Mouse (Mus musculus) splenic B cell, adult 2 months (primary cell): Measurements from ENCODE around the gene Ttf2.

ENCODE experiments used
- DNase-seq: peaks from one replicate; pipeline ENCODE4 v3.0.0-alpha.2; 2011; ENCODE audit warnings: low read depth, low spot score
- H3K27me3 ChIP-seq: 2 replicates; pipeline ENCODE4 v1.6.1; 2012; ENCODE audit warnings: mild to moderate bottlenecking, low read length, moderate library complexity, mixed read lengths; ENCODE audit not compliant: control insufficient read depth, poor library complexity, insufficient read depth, severe bottlenecking
- H3K36me3 ChIP-seq: 2 replicates; pipeline ENCODE4 v1.6.1; 2012; ENCODE audit warnings: mild to moderate bottlenecking, low read length, moderate library complexity, mixed read lengths; ENCODE audit not compliant: control insufficient read depth, poor library complexity, insufficient read depth, severe bottlenecking

The Ttf2 gene

DNA sequence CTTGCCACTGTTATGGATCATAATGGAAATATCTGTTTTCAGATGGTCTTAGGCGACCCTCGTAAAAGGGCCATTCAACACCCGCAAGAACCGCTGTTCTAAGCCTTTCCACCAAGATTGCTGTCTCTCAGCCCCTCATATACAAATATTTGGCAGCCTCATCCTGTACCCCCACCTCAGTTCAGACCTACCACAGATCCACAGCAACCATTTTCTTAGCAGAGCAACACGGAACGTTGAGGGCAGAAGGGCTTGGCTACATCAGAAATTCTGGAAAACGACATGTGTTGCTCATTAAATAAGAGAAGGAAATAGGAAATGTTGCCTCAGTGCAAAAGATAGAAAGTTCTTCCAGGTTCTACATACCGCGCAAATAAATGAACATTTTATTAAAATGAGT, 58.4 kb downstream of the Ttf2 start:
- H3K27me3 ChIP-seq = no peaks in the 10 kb centered on the region
- DNase-seq = no peak
- no peaks in the 10 kb centered on the region for H3K36me3 ChIP-seq

DNA sequence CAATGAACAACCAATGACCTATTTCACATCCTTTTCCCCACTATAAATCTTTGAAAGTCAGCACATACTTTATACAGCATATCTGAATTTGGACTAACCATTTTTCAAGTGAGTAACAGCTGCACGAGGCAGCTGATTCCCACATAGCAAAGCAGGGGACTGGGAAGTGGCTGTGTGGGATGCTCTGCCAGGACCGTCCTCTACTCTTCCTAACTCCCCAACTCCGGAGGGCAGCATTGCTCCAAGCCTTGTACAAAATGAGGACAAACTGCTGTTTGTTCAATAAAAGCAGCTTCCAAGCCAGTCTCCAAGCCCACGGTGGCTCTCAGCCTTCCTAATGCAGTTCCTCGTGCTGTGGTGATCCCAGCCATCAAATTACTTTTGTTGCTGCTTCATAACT, 58.8 kb downstream of the Ttf2 start:
- no peak for DNase-seq
- H3K36me3 ChIP-seq = no peaks in the 10 kb centered on the region
- no peaks in the 10 kb centered on the region for H3K27me3 ChIP-seq

DNA sequence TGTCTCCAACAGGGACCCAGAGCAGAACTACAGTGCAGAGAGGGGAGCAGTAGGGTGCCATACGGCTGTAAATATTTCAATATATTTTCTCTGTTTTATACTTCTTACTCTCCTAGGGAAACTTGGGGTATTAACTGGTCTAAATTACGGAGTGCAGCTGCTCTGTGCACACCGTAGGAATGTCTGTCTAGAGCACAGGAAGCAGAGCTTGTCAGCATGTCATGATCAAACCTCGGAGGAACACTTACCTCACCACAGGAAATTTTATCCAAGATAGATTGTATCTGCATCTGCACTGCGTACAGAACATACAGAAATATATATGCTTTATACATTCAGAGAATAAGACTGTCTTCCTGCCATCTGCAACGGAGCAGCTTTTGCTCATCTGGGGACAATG, 60.9 kb downstream of the Ttf2 start:
- no peak for DNase-seq
- no peaks in the 10 kb centered on the region for H3K36me3 ChIP-seq

DNA sequence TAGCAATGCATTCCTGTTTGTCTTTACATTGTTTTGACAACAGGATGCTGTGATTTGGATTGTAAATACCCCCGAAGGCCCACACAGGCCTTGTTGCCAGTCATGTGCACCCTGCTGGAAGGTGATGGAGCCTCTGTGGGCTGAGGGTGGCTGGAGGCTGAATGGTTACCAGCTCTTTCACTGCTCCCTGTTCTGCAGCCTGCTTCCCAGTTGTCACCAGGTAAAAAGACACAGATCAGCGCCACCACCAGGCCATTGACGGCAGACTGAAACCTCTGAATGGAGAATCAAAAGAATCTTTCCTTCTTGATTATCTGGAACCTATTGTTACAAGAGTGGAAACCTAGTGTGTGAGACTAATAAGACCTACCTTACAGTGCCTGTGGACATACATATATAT, 62.5 kb downstream of the Ttf2 start:
- DNase-seq = no peak
- H3K36me3 ChIP-seq = no peaks in the 10 kb centered on the region
- H3K27me3 ChIP-seq = no peaks in the 10 kb centered on the region

More for the DNA sequence above, 60.9 kb downstream of the Ttf2 start:
- no peaks in the 10 kb centered on the region for H3K27me3 ChIP-seq

DNA sequence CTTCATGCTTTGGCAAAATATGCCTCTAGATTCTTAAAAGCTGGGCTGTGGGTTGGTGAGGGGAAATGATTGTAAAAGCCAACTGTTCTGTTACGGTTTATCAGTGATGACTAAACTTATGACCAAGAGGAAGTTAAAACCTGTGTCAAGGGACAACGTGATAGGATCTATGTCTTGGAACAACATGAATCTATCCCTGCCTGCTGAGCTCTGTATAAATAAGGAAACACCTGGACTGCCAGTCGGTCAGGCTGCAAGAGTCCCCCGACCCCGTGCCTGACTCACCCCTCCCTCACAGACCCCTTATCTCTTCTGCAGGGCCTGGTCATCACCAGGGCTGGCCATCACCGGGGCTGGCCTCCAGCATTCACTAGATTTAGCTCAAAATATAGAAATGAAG, 63.3 kb downstream of the Ttf2 start:
- no peaks in the 10 kb centered on the region for H3K36me3 ChIP-seq
- no peak for DNase-seq
- H3K27me3 ChIP-seq = no peaks in the 10 kb centered on the region

DNA sequence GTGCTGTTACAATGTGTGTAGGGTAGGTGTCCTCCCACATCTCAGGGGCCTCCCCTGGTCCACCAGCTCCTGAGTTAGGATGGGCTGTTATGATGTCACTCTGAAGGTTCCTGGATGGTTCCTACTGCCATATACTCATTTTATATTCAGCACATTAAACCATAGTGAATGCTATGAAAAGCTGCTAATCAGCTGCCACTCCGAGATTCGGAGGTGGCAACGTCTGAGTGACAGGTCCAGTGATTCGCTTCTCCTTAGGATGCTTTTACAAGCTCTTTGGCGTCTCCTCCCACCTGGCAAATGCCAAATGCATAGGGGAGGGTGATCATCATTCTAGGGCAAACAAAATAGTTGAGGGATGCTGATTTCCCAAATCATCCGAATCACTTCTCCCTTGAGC, 74.0 kb downstream of the Ttf2 start:
- DNase-seq = no peak
- H3K36me3 ChIP-seq = no peaks in the 10 kb centered on the region

DNA sequence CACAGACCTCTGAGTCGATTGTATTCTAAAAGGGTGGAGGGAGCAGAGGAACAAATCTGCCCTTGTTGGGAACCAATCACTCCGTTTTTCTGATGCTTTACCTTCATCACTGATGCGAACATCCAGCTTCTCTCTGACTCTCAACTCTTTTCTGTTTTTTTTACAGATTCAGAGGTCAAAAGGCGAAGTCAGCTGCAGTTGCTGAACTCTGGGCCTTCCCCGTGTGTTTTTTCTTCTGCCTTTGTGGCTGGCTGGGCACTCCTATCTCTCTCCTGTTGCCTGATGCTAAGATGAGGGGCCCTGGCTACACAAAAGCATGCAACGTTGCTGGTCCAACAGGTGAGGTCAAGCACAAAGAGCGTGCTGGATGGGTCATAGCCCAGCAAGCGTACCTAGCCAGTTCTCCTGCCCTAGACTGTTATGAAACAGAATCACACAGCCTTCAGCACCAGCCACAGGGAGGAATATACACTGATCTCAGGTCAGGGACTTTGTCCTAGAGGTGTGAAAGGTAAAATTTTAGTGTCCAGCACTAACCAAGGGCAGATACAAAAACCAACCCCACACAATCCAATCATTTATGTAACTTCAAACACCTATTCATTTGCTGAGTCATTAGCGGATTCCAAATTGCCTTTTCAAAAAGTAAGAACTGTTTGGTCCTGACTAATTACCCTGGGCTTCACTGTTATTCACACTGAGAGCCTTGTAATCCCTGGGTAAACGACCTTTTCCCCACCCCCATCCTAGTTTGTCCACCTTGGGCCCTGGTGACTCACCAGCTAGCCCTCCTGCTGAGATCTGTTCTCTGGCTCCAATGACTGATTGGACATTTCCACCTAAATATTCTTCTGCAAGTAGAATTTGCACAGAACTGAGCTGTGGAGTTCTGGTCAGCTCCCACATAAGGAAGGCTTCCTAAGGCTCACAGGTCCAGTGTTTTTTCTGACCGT, 76.8 kb downstream of the Ttf2 start:
- no peak for DNase-seq
- no peaks in the 10 kb centered on the region for H3K27me3 ChIP-seq
- H3K36me3 ChIP-seq = no peaks in the 10 kb centered on the region

More for the DNA sequence above, 74.0 kb downstream of the Ttf2 start:
- H3K27me3 ChIP-seq = no peaks in the 10 kb centered on the region

DNA sequence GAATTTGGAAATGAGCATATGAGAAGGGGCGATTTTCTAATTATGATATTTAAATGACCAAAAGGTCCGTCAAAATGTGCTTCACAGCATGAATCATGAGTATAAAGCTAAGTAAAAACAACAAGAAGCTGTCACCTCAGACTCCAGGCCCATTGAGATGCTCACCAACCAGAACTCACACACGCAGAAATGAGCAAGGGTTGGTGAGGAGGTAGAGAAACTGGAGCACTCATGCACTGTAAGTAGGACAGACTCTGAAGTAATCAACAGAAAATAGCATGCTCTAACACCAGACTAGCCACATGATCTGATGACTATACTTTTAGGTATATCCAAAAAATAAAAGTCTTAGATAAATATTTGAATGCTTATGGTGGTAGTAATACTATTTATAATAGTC, 79.1 kb downstream of the Ttf2 start:
- Histone ChIP-seq H3K27me3 (no peaks in the 10 kb centered on the region), H3K36me3 (no peaks in the 10 kb centered on the region)
- DNase-seq = no peak

DNA sequence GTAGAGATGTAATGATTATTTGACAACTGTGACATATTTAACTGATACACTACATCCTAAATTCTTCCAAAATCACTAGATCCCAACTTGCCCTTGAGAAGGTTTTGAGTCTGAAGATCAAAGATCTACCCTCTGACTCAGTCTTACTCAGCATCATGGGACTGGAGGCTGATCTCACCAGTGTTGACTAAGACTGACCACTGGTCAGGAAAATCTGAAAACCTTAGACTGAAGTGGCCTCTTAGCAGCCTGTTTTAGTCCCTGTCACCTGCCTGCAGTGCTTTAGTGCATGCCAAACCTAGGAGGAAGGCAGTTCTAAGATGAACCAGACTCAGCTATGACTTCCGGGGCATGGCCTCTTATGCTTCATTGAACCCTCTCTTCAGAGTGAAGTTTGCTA, 80.2 kb downstream of the Ttf2 start:
- H3K36me3 ChIP-seq = no peaks in the 10 kb centered on the region
- DNase-seq = no peak
- no peaks in the 10 kb centered on the region for H3K27me3 ChIP-seq
